Mouse (Mus musculus) megakaryocyte, embryonic 14.5 days (primary cell): Measurements from ENCODE around the gene Olfr553.

Experiments
- FLI1 ChIP-seq: IDR thresholded peaks from 2 replicates; pipeline ENCODE4 v1.6.1; 2012; ENCODE audit warnings: low read length, inconsistent platforms, mixed read lengths
- GATA1 ChIP-seq: IDR thresholded peaks from 3 replicates; pipeline ENCODE4 v1.6.1; 2012; ENCODE audit warnings: mixed read lengths, low read length, inconsistent platforms, borderline replicate concordance

GRCm38 (mm10) chr7:102664599-102664998 is 46.6 kb upstream of the Olfr553 start, which contains the start of gene Olfr556:
- no peak for TF ChIP-seq GATA1
- TF ChIP-seq FLI1: no peak
